Mouse (Mus musculus): Measurements from ENCODE around the gene Man1a.

DNA sequence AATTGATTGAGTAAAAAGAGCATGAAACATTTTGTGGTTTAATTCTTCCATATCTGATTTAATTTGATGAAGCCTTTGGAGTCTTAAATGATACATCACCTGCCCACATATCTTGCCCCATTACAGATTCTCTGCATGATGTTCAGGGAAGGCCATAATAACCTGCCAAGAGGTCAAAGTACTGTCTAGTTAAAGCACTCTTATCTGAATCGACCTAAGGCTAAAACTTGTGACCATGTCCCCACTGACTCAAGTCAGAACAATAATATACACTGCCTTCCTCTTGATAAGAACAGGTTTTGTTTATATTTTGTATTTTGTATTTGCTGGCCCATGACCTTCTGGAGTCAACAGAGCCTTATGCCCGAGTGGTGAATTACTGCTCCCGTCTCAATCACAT lies 154.2 kb downstream of the Man1a start:
- no peak for TF ChIP-seq SRF (IDR thresholded peaks at IDR 0.05; ENCODE audit: control insufficient read depth, insufficient read length, low read depth)
- no peak for TF ChIP-seq MAX (IDR thresholded peaks at IDR 0.05; ENCODE audit: low read depth)
- TF ChIP-seq POLR2A (IDR thresholded peaks at IDR 0.05; ENCODE audit: insufficient read length, low read depth) = no peak
- TF ChIP-seq USF1 (IDR thresholded peaks at IDR 0.05; ENCODE audit: low read depth) = no peak
